Mouse (Mus musculus): ENCODE measurements around the gene Bbc3.

- no peak for TF ChIP-seq CHD1 (IDR thresholded peaks at IDR 0.05; ENCODE audit: low read depth, low read length)
- TF ChIP-seq POLR2A (IDR thresholded peaks at IDR 0.05; ENCODE audit: control insufficient read depth in 1 of 2, insufficient read depth in 1 of 2, low read depth in 1 of 2, low read length in 2 of 2, poor library complexity in 1 of 2) = no peak
- no peak for TF ChIP-seq MAFK (IDR thresholded peaks at IDR 0.05; ENCODE audit: borderline replicate concordance, low read depth, low read length)
- TF ChIP-seq ZKSCAN1 (IDR thresholded peaks at IDR 0.05; ENCODE audit: low read depth, low read length) = no peak
- TF ChIP-seq TCF12 (IDR thresholded peaks at IDR 0.05; ENCODE audit: low read depth, low read length) = no peak
- TF ChIP-seq USF1 (IDR thresholded peaks at IDR 0.05; ENCODE audit: low read depth, low read length) = no peak
- TF ChIP-seq CTCF (IDR thresholded peaks at IDR 0.05 in 2 of 3, conservative IDR thresholded peaks at IDR 0.05 in 1 of 3; ENCODE audit: control insufficient read depth in 1 of 3, insufficient read depth in 1 of 3, low read depth in 2 of 3, low read length in 3 of 3, poor library complexity in 1 of 3, severe bottlenecking in 1 of 3) = no peak
- no peak for TF ChIP-seq SIN3A (IDR thresholded peaks at IDR 0.05; ENCODE audit: low read length)
- TF ChIP-seq ZNF384 (IDR thresholded peaks at IDR 0.05; ENCODE audit: low read depth, low read length) = no peak
- TF ChIP-seq TBP (IDR thresholded peaks at IDR 0.05; ENCODE audit: low read depth, low read length) = no peak
- TF ChIP-seq EP300 (IDR thresholded peaks at IDR 0.05; ENCODE audit: low read depth in 1 of 2, low read length in 2 of 2) = no peak
- no peak for TF ChIP-seq E2F4 (IDR thresholded peaks at IDR 0.05; ENCODE audit: borderline replicate concordance, low read depth, low read length)
Observed at GRCm38 (mm10) chr7:16282334-16282733, 25.9 kb upstream of the Bbc3 start.
